8 mouse cellular contexts compared by ENCODE assay signal in the genomic region with DNA sequence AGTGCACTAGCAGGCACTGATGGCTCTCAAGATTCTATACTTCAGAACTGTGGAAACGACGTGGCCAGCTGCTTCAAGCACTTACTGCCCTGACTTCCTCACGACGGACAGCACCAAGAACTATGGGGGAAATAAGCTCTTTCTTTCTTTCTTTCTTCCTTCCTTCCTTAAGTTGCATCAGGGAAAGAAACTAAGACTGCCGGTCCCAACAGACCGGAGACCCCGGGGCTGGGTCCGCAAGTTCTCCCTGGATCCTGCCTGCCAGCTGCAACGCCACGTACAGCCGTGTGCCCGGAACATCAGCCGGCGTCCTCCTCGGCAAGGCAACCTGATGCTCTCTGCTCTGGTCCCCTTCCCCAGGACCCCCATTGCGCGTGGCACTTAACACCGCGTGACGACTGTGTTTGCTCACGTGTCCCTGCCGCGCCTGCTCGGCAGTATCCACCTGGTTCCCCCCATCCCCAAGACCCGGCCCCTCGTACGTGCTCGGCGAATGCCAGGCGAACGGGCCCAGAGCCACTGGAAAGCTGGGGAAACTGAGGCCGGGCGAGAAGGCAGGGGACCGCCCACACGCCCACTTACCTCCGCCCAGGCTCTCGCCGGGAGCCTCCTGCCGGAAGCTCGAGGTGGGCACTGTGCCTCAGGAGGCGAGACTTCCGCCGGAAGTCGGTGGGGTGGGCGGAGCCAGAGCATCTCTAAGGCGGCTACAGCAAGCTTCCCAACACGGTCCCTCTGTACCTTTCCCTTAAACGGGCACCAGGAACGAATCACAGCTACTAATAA. TPM values are rescaled to one million over a fixed set of nuclear protein-coding genes. Genes with fewer than 3 reads are reported as not detected.
DNase-seq lines count a peak whose midpoint lies in the region; ATAC-seq and TF ChIP-seq lines count a peak whose summit lies in the region.

Gene Slc35c2 (minus strand): TSS at position 668 of the 783 bp plus-strand sequence.

- no peaks in the 10 kb centered on the region for H3K9me3 ChIP-seq in ES-Bruce4 (replicated peaks; ENCODE audit: control insufficient read depth, insufficient read depth, low read length, poor library complexity, severe bottlenecking)
- H3K9me3 ChIP-seq in forebrain, embryonic 14.5 days (replicated peaks; ENCODE audit: control insufficient read depth, low read length) = no peaks in the 10 kb centered on the region

- H3K4me3 ChIP-seq in ES-Bruce4 (ENCODE audit: low read depth, low read length) = peak within 1 kb of the TSS; percentile 69
- H3K4me3 ChIP-seq in forebrain, embryonic 14.5 days (ENCODE audit: low read depth, low read length) = peak within 1 kb of the TSS; percentile 74

- peaks cover 6% of the 10 kb centered on the region for H3K4me1 ChIP-seq in ES-Bruce4 (ENCODE audit: control insufficient read depth, insufficient read depth, low read length)
- H3K4me1 ChIP-seq in forebrain, embryonic 14.5 days (ENCODE audit: control insufficient read depth, insufficient read depth, low read length) = peaks cover 17% of the 10 kb centered on the region

- peak; percentile 96 for DNase-seq in forebrain, embryonic 14.5 days (ENCODE audit: low spot score)
- peak; percentile 92 to 97 for DNase-seq in heart, postnatal 14 days
- peak; percentile 95 for DNase-seq in layer of hippocampus, adult 11-12 months (ENCODE audit: low spot score)
- peak; percentile 90 to 92 for DNase-seq in lung, adult 18-20 months
- DNase-seq in thymus, adult 18-20 months = peak; percentile 81 to 82

- H3K4me2 ChIP-seq in forebrain, embryonic 14.5 days (ENCODE audit: low read length) = peak within 1 kb of the TSS; percentile 95

- 1% methylated on average over 49 of the region's 49 CpGs for WGBS in forebrain, embryonic 14.5 days

- no peak for TF ChIP-seq CTCF in ES-Bruce4 (IDR thresholded peaks at IDR 0.05; ENCODE audit: low read depth, low read length)

- peak; percentile 56 for TF ChIP-seq POLR2A in ES-Bruce4 (IDR thresholded peaks at IDR 0.05; ENCODE audit: insufficient read depth, low read length)

- no peaks in the 10 kb centered on the region for H3K27me3 ChIP-seq in ES-Bruce4 (ENCODE audit: control insufficient read depth, insufficient read depth, low read length, poor library complexity, severe bottlenecking)
- H3K27me3 ChIP-seq in forebrain, embryonic 14.5 days (replicated peaks; ENCODE audit: control insufficient read depth, insufficient read depth, low read length) = no peaks in the 10 kb centered on the region

- peak; percentile 67; the same call in 1 of the 2 replicates for ATAC-seq in cerebellum, adult (ENCODE audit: insufficient number of reproducible peaks, low FRiP score, low TSS enrichment)
- ATAC-seq in forebrain, embryonic 14.5 days = peak; percentile 93
- peak; percentile 61 for ATAC-seq in neutrophil, adult 5-6 weeks (ENCODE audit: extremely low read depth, insufficient number of reproducible peaks, low FRiP score, poor library complexity, severe bottlenecking)

- peak within 1 kb of the TSS; percentile 42 for H3K9ac ChIP-seq in ES-Bruce4 (ENCODE audit: low read depth, poor library complexity, severe bottlenecking)
- H3K9ac ChIP-seq in forebrain, embryonic 14.5 days (ENCODE audit: low read length) = peak within 1 kb of the TSS; percentile 77

- no peak for TF ChIP-seq EP300 in ES-Bruce4 (IDR thresholded peaks at IDR 0.05; ENCODE audit: insufficient read depth, low read depth, low read length)

- intact Hi-C loops in heart, postnatal 14 days (cut with DNase I) = loop anchor here (5.0 kb wide), 1 partner anchor 40 kb away; the partner anchor contains the start of gene Elmo2

- H3K27ac ChIP-seq in ES-Bruce4 (ENCODE audit: insufficient read depth, low read length) = no peak within 1 kb of the TSS
- H3K27ac ChIP-seq in forebrain, embryonic 14.5 days (ENCODE audit: low read depth, low read length) = peak within 1 kb of the TSS; percentile 90

- no peaks in the 10 kb centered on the region for H3K36me3 ChIP-seq in ES-Bruce4 (ENCODE audit: control insufficient read depth, insufficient read depth, low read length, poor library complexity, severe bottlenecking)
- peaks cover 40% of the 10 kb centered on the region for H3K36me3 ChIP-seq in forebrain, embryonic 14.5 days (ENCODE audit: control insufficient read depth, insufficient read depth, low read length)

RNA-seq across cellular contexts. Expression of gene Slc35c2, which starts in this region (rescaled TPM):
- 24.6 and 29.5 TPM in 2 replicates for polyA plus RNA-seq in ES-Bruce4 (2011; ENCODE audit: insufficient read depth, insufficient read length, low read depth, missing spikeins)
- 54.7 and 56.4 TPM in 2 replicates for polyA plus RNA-seq in forebrain, embryonic 14.5 days (2014; fragmentation: Nextera tagmentation; extraction: Ambion mirVana)
- 10 to 100 TPM; 16.9 to 17.4 TPM for total RNA-seq in heart, postnatal 14 days (2021)
- 38.2 and 45.3 TPM in 2 replicates for total RNA-seq in neutrophil, adult 5-6 weeks (2017)
